Mouse (Mus musculus) forebrain, embryonic 10.5 days (tissue): ENCODE measurements around the gene Thumpd2. TPM values are rescaled to one million over a fixed set of nuclear protein-coding genes. Genes with fewer than 3 reads are reported as not detected.

Source experiments
- DNase-seq: peaks from one replicate; pipeline ENCODE4 v3.0.0-alpha.2; 2017; ENCODE audit warnings: low spot score; ENCODE audit errors: extremely low spot score
- H3K27ac ChIP-seq: fragments of 300-500 bp; sonication (generic); 2 replicates; pipeline ENCODE4 v1.5.1; 2016; ENCODE audit warnings: mild to moderate bottlenecking
- H3K27me3 ChIP-seq: fragments of 300-500 bp; sonication (generic); 2 replicates; pipeline ENCODE4 v1.6.1; 2016; ENCODE audit warnings: mild to moderate bottlenecking; ENCODE audit not compliant: poor library complexity, severe bottlenecking
- H3K36me3 ChIP-seq: fragments of 300-500 bp; sonication (generic); replicated peaks from 2 replicates; pipeline ENCODE4 v1.6.1; 2016; ENCODE audit warnings: mild to moderate bottlenecking, moderate library complexity
- H3K4me1 ChIP-seq: fragments of 300-500 bp; sonication (generic); 2 replicates; pipeline ENCODE4 v1.6.1; 2016
- H3K4me3 ChIP-seq: fragments of 300-500 bp; sonication (generic); 2 replicates; pipeline ENCODE4 v1.5.1; 2016; ENCODE audit warnings: mild to moderate bottlenecking, moderate library complexity
- H3K9me3 ChIP-seq: fragments of 300-500 bp; sonication (generic); 2 replicates; pipeline ENCODE4 v1.6.1; 2016; ENCODE audit warnings: mild to moderate bottlenecking, moderate library complexity
- WGBS: fragments of 180-500 bp; shearing (Covaris S2); methylation state at CpG from one replicate; pipeline ENCODE4 v1.1.7; 2016; 5-methylcytosine and 5-hydroxymethylcytosine counted together
- polyA plus RNA-seq: library from polyadenylated mRNA; unstranded; fragments of >200 nt; fragmentation: Nextera tagmentation; extraction: Ambion mirVana; gene quantifications from 2 replicates; pipeline ENCODE4 v1.2.1, GENCODE M21; 2016

The Thumpd2 gene
- polyA plus RNA-seq, 1 experiment from 2014 or later, result 15.9 TPM

DNA sequence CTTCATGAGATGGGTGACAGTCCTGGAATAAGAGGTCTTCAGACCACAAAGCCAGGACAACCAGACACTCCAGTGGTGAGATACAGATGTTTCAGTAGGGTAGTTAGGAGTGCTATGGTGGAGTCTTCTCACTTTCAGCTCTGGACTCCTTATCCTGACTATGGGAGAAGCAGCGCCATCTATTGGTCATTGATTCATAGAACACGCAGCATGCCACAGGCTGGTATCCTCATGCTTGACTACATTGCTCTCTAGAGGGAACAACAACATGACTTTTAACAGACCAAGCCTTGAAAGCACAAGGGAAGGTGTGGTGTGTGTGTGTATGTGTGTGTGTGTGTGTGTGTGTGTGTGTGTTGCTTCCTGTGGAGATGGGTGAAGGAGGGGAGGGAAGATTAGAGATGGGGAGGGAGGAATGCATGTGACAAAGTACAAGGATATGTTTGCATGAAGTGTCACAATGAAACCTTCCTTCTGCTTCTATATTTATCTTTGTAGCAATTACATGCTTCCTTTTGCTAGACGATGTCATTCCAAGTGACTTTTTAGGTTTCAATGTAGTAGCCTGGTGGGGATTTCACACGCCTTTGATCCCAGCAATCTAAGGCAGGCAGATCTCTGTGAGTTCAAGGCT, 49.0 kb downstream of the Thumpd2 start:
- H3K36me3 ChIP-seq, result no peaks in the 10 kb centered on the region
- H3K4me3 ChIP-seq, result no peak overlapping the region
- 0 out of 2 replicates have a peak, but pooled peaks cover 13% of the 10 kb centered on the region for H3K4me1 ChIP-seq
- peak; percentile 46 for DNase-seq
- no peak overlapping the region for H3K27ac ChIP-seq
- no peaks in the 10 kb centered on the region for H3K27me3 ChIP-seq
- H3K9me3 ChIP-seq, result no peaks in the 10 kb centered on the region
- 54% methylated on average over 4 of the region's 4 CpGs for WGBS

DNA sequence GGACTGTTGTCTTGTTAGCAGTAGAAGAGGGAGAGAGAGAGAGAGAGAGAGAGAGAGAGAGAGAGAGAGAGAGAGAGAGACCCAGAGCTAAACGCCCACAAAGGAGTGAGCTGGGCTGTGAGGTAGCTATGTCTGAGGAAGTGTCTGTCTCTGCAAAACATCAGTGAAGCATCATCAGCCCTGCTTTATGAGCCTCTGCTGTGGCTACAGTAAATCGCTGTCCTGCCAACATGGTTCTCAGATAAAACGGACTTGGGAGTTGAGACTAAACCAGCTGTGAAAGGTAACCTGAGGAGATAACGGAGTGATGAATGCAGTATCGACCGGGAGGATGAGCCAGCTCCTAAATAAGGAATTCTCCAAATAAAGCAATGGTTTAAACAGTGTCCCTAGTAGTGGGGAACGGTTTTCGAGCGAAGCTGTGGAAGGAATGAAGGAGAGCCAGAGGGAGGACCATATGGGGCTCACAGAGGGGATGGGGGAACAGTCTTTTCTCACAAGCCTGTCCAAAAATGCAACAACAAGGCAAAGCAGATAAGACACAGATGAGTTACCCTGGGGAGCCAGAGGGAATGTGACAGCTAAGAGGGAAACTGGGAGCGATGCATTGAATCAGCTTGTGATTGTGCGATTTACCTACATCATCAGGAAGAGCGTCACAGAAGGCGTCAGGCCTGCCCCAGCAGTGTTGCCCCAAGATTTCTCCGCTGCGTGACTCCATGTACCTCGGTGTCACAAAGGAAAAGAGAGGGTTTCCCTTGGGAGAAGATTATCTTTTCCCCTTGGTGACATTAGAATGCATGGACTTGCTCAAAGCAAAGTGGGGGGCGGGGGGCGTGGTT, 53.8 kb downstream of the Thumpd2 start:
- no peak overlapping the region for H3K27ac ChIP-seq
- peaks cover 30% of the 10 kb centered on the region for H3K4me1 ChIP-seq
- WGBS, result 85% methylated on average over 18 of the region's 18 CpGs
- H3K4me3 ChIP-seq, result no peak overlapping the region
- H3K9me3 ChIP-seq, result no peaks in the 10 kb centered on the region
- DNase-seq, result no peak
- no peaks in the 10 kb centered on the region for H3K27me3 ChIP-seq
- no peaks in the 10 kb centered on the region for H3K36me3 ChIP-seq

DNA sequence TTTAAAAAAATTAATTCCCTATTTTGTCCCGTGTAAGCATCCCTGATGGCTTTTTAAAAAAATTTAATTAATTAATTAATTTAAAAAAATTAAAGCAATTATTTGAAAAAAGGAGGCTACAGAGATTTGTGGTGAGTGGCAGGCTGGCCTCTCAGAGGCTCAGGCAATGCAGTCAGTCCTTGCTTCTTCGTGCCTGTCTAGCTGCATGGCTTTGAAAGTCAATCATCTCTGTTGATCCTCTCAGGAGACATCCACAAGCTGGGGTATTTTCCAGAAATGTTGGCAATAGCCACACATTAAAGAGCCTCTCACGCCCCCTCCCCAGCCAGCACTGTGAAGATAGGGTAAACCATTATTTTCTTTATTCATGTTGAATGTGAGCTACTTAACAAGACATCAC, 54.7 kb downstream of the Thumpd2 start:
- WGBS, result 77% methylated on average over 3 of the region's 3 CpGs
- Histone ChIP-seq H3K9me3 (no peaks in the 10 kb centered on the region), H3K4me1 (peaks cover 38% of the 10 kb centered on the region), H3K27ac (no peak overlapping the region), H3K36me3 (no peaks in the 10 kb centered on the region), H3K4me3 (no peak overlapping the region), H3K27me3 (no peaks in the 10 kb centered on the region)
- DNase-seq, result no peak

DNA sequence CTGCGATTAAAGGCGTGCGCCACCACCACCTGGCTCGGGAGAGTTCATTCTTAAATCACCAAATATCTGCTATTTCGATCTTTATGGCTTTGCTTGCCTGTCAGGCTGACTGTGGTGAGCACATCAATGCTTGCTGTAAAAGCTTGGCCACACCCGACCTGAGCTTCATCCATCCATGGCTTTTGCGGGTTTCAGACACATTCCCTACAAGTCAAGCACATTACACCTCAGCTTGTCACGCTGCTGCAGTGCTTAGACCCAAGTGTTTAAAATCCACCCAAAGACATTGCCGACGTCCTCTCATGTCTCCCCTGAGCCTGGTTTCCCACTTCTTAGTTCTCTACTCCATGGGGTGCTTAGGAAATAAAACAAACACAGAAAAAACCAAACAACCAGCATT, 55.8 kb downstream of the Thumpd2 start:
- H3K9me3 ChIP-seq, result no peaks in the 10 kb centered on the region
- no peak for DNase-seq
- WGBS, result 91% methylated on average over 10 of the region's 10 CpGs
- no peak overlapping the region for H3K4me3 ChIP-seq
- peaks cover 48% of the 10 kb centered on the region for H3K4me1 ChIP-seq
- no peaks in the 10 kb centered on the region for H3K27me3 ChIP-seq
- H3K36me3 ChIP-seq, result no peaks in the 10 kb centered on the region
- no peak overlapping the region for H3K27ac ChIP-seq

DNA sequence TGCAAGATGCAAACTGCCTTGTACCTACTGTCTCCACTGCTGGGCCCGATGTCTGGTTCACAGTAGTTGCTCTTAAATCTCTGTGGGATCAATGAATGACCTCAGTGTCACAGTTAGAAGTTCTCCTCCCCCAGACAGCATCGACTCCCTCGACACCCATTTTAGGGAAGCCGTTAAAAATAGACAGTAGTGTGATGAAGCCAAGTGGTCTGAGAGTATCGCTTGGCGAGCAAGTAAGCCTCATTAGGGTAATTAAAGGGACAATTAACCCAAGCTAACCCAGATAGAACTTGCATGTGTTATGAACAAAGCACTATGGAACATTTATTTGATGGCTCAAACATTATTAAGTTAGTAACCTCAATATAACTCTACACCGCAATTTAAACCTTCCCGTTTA, 59.6 kb downstream of the Thumpd2 start:
- Histone ChIP-seq H3K4me1 (peaks cover 41% of the 10 kb centered on the region), H3K27ac (no peak overlapping the region), H3K4me3 (no peak overlapping the region), H3K36me3 (no peaks in the 10 kb centered on the region), H3K27me3 (no peaks in the 10 kb centered on the region), H3K9me3 (no peaks in the 10 kb centered on the region)
- WGBS, result 76% methylated on average over 8 of the region's 8 CpGs
- DNase-seq, result no peak

DNA sequence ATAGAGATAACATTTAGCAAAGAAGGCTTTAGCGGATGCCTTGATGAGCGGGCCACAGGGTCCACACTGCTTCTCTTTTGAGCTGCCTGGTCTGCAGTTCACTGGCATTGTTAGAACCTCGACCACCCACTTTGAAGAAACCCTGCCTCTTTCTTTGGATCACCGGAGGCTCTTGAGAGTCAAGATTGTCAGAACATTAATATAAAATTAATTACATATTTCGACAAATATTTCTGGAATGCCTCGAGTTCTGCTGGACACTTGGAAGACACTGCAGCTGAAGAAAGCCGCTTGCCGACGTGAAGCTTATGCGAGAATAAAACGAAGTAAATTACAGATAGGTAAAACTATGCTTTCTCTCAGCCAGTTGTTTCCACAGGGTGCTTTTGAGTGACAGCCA, 60.4 kb downstream of the Thumpd2 start:
- H3K9me3 ChIP-seq, result no peaks in the 10 kb centered on the region
- H3K36me3 ChIP-seq, result no peaks in the 10 kb centered on the region
- H3K27ac ChIP-seq, result no peak overlapping the region
- H3K4me3 ChIP-seq, result no peak overlapping the region
- 85% methylated on average over 11 of the region's 11 CpGs for WGBS
- no peak for DNase-seq
- peaks cover 33% of the 10 kb centered on the region for H3K4me1 ChIP-seq
- no peaks in the 10 kb centered on the region for H3K27me3 ChIP-seq

DNA sequence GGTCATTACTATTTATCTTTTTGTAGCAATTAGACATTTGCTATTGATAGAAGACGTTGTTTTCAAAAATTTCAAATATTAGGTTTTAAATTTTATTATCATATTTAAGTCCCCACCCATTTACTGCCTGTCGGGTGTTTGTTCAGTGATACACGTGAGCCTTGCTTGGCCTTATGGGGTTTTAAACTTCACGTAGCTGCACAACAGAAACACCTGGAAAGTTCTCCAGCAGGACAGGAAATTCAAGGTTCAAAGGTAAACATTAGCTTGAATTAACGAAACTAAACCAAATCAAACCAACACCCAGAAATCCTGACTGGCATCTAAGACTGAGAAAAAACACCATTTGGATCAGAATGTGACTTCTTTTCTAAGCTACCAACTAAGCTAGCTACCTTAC, 62.8 kb downstream of the Thumpd2 start:
- no peak overlapping the region for H3K27ac ChIP-seq
- no peak overlapping the region for H3K4me3 ChIP-seq
- no peak for DNase-seq
- H3K27me3 ChIP-seq, result no peaks in the 10 kb centered on the region
- no peaks in the 10 kb centered on the region for H3K9me3 ChIP-seq
- H3K36me3 ChIP-seq, result no peaks in the 10 kb centered on the region
- peaks cover 35% of the 10 kb centered on the region for H3K4me1 ChIP-seq
- WGBS, result 86% methylated on average over 5 of the region's 5 CpGs

DNA sequence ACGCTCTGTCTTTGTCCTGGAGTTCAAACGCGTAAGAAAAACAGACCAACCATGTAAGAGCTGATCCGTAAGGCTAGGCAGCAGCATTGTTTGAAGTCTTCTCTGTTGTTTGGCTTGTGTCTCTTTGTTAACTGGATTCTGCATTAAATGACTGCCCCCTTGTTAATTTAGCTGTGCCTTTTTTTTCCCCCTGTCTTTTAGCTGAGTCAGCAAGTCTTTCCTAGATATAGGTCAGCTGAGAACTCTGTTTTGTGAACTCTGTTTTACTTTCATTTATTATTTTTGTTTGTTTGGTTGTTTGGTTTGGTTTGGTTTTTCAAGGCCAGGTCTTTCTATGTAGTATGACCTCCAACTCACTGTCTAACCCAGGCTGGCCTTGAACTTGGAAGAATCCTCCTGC, 63.2 kb downstream of the Thumpd2 start:
- no peak overlapping the region for H3K4me3 ChIP-seq
- H3K27ac ChIP-seq, result no peak overlapping the region
- no peak for DNase-seq
- H3K36me3 ChIP-seq, result no peaks in the 10 kb centered on the region
- no peaks in the 10 kb centered on the region for H3K27me3 ChIP-seq
- no peaks in the 10 kb centered on the region for H3K9me3 ChIP-seq
- WGBS, result 81% methylated on average over 4 of the region's 4 CpGs
- H3K4me1 ChIP-seq, result peaks cover 34% of the 10 kb centered on the region

DNA sequence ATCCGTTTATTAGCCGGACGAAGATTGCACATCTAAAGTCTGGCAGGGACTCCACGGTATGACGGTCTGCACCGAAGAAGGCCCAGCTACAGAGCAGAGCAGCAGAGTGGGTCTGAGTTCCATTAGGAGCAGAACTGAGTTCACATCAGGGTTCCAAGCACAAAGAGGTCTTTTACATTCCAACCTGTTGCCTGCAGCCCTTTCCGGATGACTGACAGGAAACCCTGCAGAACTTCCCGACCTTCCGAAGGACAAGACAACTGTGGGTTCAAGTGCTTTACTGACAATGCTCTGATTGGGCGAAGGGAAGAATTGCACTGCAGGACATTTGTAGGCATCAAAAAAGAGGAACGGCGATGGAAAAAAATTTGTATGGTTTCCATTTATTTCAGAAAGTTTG, 63.9 kb downstream of the Thumpd2 start:
- H3K36me3 ChIP-seq, result no peaks in the 10 kb centered on the region
- H3K4me1 ChIP-seq, result peaks cover 28% of the 10 kb centered on the region
- H3K27ac ChIP-seq, result no peak overlapping the region
- no peaks in the 10 kb centered on the region for H3K27me3 ChIP-seq
- DNase-seq, result no peak
- H3K4me3 ChIP-seq, result no peak overlapping the region
- 0 out of 2 replicates have a peak, but pooled peaks cover 3% of the 10 kb centered on the region for H3K9me3 ChIP-seq
- 71% methylated on average over 12 of the region's 12 CpGs for WGBS

DNA sequence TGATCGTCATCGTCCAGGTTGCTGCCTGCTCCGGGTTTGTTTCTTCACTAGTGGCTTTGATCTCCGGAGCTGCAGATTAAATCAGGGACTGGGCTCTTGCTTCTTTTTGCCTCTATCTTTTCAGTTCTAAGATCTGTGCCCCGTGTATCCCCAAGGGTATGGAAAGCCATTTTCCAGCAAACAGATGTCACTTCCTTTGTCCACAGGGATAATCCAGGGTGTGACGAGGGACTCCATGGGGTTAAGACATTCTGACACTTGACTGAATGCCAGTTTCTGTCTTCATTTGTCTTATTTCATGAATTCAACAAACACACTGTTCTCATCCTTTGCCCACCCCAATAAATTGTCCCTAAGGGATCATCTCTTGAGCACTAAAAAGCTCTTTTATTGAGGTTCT, 65.9 kb downstream of the Thumpd2 start:
- Histone ChIP-seq H3K4me3 (no peak overlapping the region), H3K36me3 (no peaks in the 10 kb centered on the region), H3K4me1 (peaks cover 11% of the 10 kb centered on the region; the same call in 1 of the 2 replicates), H3K27ac (no peak overlapping the region), H3K9me3 (0 out of 2 replicates have a peak, but pooled peaks cover 3% of the 10 kb centered on the region), H3K27me3 (no peaks in the 10 kb centered on the region)
- no peak for DNase-seq
- 57% methylated on average over 6 of the region's 6 CpGs for WGBS

DNA sequence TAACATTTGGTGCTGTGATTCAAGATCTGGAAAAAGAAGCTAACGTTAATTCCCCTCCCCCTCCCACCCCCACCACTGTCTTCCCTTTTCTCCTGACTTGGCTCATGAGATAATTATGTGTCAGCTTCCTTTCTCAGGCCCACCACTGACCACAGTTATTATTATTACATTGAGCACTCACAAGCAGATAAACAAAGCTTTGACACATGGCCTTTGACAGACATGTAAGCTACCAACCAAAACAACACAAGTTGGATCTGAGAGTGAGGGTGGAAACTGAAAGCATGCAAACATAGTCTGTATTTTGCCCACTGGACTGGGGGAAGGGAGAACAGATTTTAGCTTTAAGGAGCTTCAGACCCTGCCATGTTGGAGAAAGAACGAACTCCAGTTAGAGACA, 67.7 kb downstream of the Thumpd2 start:
- Histone ChIP-seq H3K27me3 (no peaks in the 10 kb centered on the region), H3K4me1 (peaks cover 11% of the 10 kb centered on the region; the same call in 1 of the 2 replicates), H3K36me3 (no peaks in the 10 kb centered on the region), H3K9me3 (0 out of 2 replicates have a peak, but pooled peaks cover 3% of the 10 kb centered on the region), H3K4me3 (no peak overlapping the region), H3K27ac (no peak overlapping the region)
- no peak for DNase-seq
- 87% methylated on average over 2 of the region's 2 CpGs for WGBS

DNA sequence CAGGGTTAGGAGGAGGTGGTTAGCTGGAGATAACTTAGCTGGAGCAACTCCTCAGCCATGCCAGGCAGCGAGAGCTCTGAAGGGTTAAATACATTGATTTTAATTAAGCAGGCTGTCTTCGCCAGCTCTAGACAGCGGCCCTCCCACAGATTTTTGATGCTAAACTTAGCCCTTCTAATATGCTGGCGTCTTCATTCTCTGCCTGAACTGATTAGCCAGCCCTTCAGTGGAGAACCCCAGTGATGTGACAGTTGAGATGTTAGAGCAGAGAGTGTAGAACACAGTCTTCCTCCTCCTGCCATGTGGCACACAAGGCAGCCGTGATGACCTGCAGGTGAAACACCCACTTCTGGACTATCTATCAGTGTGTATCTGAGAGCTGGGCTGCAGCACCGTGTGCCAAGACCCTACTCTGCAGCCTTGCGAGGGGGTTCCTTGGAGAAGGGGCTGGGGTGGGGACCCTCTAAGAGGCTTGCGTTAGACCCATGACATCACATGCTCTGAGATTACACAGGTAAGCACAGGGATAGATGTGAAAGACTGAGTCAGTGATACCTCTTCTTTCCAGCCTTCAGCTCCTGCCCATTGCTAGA, 73.3 kb downstream of the Thumpd2 start:
- Histone ChIP-seq H3K9me3 (0 out of 2 replicates have a peak, but pooled peaks cover 3% of the 10 kb centered on the region), H3K27ac (no peak overlapping the region), H3K4me3 (no peak overlapping the region), H3K4me1 (no peaks in the 10 kb centered on the region), H3K36me3 (no peaks in the 10 kb centered on the region), H3K27me3 (no peaks in the 10 kb centered on the region)
- WGBS, result 91% methylated on average over 8 of the region's 8 CpGs
- no peak for DNase-seq

DNA sequence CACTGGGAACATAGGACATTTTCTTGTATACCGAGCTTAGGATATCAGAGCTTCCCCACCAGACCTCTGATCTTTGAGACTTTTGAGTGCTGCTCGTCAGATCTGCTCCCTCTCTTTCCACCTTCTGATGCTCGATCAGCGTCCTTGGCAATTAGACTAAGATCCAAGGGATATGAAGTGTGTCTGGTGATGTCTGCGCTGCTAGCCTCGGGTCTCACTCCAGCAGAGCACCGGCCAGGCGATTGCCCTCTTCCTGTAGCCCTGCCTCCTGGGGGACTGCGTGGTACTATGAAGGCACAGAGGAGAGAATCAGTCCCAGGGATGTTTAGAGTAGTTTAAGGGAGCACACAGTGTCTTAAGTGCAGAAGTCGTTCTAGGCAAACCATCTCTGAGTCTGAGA, 81.9 kb downstream of the Thumpd2 start:
- peaks cover 18% of the 10 kb centered on the region for H3K4me1 ChIP-seq
- no peak overlapping the region for H3K27ac ChIP-seq
- H3K4me3 ChIP-seq, result no peak overlapping the region
- no peak for DNase-seq
- no peaks in the 10 kb centered on the region for H3K36me3 ChIP-seq
- no peaks in the 10 kb centered on the region for H3K27me3 ChIP-seq
- 87% methylated on average over 10 of the region's 10 CpGs for WGBS
- H3K9me3 ChIP-seq, result no peaks in the 10 kb centered on the region
